Mouse (Mus musculus): ENCODE measurements around the gene Phrf1.

Gene Phrf1

GRCm38 (mm10) chr7:141256159-141256558, 27.6 kb downstream of the Phrf1 start:
- no peak for DNase-seq (ENCODE audit: low read depth)

- no peak for DNase-seq (ENCODE audit: low read depth)
Measured at GRCm38 (mm10) chr7:141261480-141261879, 32.9 kb downstream of the Phrf1 start.

- no peak for DNase-seq (ENCODE audit: low read depth)
Measured at GRCm38 (mm10) chr7:141263640-141264039, 35.1 kb downstream of the Phrf1 start.

- no peak for DNase-seq (ENCODE audit: low read depth)
Measured at GRCm38 (mm10) chr7:141264041-141264700, 35.6 kb downstream of the Phrf1 start.

GRCm38 (mm10) chr7:141264761-141265410, 36.3 kb downstream of the Phrf1 start:
- DNase-seq (ENCODE audit: low read depth): peak; percentile 80

GRCm38 (mm10) chr7:141265411-141265738, 36.8 kb downstream of the Phrf1 start:
- no peak for DNase-seq (ENCODE audit: low read depth)

- DNase-seq (ENCODE audit: low read depth): peak; percentile 94
Measured at GRCm38 (mm10) chr7:141265739-141266561, 37.4 kb downstream of the Phrf1 start, which contains the start of gene Irf7. TSS of gene Irf7 (minus strand) at chr7:141266481.

- DNase-seq (ENCODE audit: low read depth): peak; percentile 67
Measured at GRCm38 (mm10) chr7:141268466-141269272, 40.1 kb downstream of the Phrf1 start.

GRCm38 (mm10) chr7:141269273-141269545, 40.6 kb downstream of the Phrf1 start:
- no peak for DNase-seq (ENCODE audit: low read depth)

- DNase-seq (ENCODE audit: low read depth): peak; percentile 59
Measured at GRCm38 (mm10) chr7:141270631-141271030, 42.0 kb downstream of the Phrf1 start.

- no peak for DNase-seq (ENCODE audit: low read depth)
Measured at GRCm38 (mm10) chr7:141275356-141275755, 46.8 kb downstream of the Phrf1 start.

- DNase-seq (ENCODE audit: low read depth): no peak
Measured at GRCm38 (mm10) chr7:141276546-141276945, 48.0 kb downstream of the Phrf1 start, which contains the start of gene Cdhr5. TSS of gene Cdhr5 (minus strand) at chr7:141276786.

GRCm38 (mm10) chr7:141277701-141278678, 49.4 kb downstream of the Phrf1 start:
- no peak for DNase-seq (ENCODE audit: low read depth)

GRCm38 (mm10) chr7:141278766-141279590, 50.4 kb downstream of the Phrf1 start, which contains the start of gene Sct:
TSS of gene Sct (minus strand) at chr7:141279133.
- DNase-seq (ENCODE audit: low read depth): no peak

GRCm38 (mm10) chr7:141281442-141281841, 52.9 kb downstream of the Phrf1 start:
- no peak for DNase-seq (ENCODE audit: low read depth)

GRCm38 (mm10) chr7:141282756-141283155, 54.2 kb downstream of the Phrf1 start:
- DNase-seq (ENCODE audit: low read depth): no peak

- no peak for DNase-seq (ENCODE audit: low read depth)
Measured at GRCm38 (mm10) chr7:141288042-141288441, 59.5 kb downstream of the Phrf1 start.

- no peak for DNase-seq (ENCODE audit: low read depth)
Measured at GRCm38 (mm10) chr7:141291921-141292582, 63.5 kb downstream of the Phrf1 start, which contains the start of gene Drd4. TSS of gene Drd4 (plus strand) at chr7:141292006.
